Mouse (Mus musculus): ENCODE measurements around the gene Dgcr8. TPM values are rescaled to one million over a fixed set of nuclear protein-coding genes. Genes with fewer than 3 reads are reported as not detected.

The Dgcr8 gene
- polyA plus RNA-seq, 1 experiment from 2014 or later: 40.9 TPM

- Histone ChIP-seq H3K9ac (replicated peaks) (peak within 1 kb of the TSS; percentile 74), H3K4me3 (peak within 1 kb of the TSS; percentile 60), H3K27ac (replicated peaks) (peak within 1 kb of the TSS; percentile 90), H3K4me2 (replicated peaks) (peak within 1 kb of the TSS; percentile 84), H3K27me3 (no peaks in the 10 kb centered on the region), H3K9me3 (no peaks in the 10 kb centered on the region), H3K36me3 (peaks cover 63% of the 10 kb centered on the region), H3K4me1 (peaks cover 36% of the 10 kb centered on the region)
- peak; percentile 96 for ATAC-seq (replicated peaks)
- WGBS: under 1% methylated on average over 102 of the region's 102 CpGs
Observed at GRCm38 (mm10) chr16:18248433-18249363, 40.3 kb downstream of the Dgcr8 start, which contains the start of the genes Trmt2a and Ranbp1. Gene Trmt2a, plus strand, starts transcription at chr16:18248679. Gene Ranbp1, minus strand, starts transcription at chr16:18248732.

- Histone ChIP-seq H3K27ac (replicated peaks) (peak overlapping the region; percentile 90), H3K4me1 (peaks cover 36% of the 10 kb centered on the region), H3K4me2 (replicated peaks) (peak overlapping the region; percentile 84), H3K27me3 (no peaks in the 10 kb centered on the region), H3K9me3 (no peaks in the 10 kb centered on the region), H3K9ac (replicated peaks) (peak overlapping the region; percentile 69), H3K36me3 (peaks cover 63% of the 10 kb centered on the region), H3K4me3 (peak overlapping the region; percentile 60)
- WGBS: under 1% methylated on average over 33 of the region's 33 CpGs
- ATAC-seq (replicated peaks): no peak; the same call in 1 of the 2 replicates
Observed at GRCm38 (mm10) chr16:18247521-18248399, 41.3 kb downstream of the Dgcr8 start.

GRCm38 (mm10) chr16:18241581-18241980 lies 47.5 kb downstream of the Dgcr8 start:
- H3K9ac ChIP-seq (replicated peaks): no peak overlapping the region
- H3K27ac ChIP-seq (replicated peaks): no peak overlapping the region
- H3K4me2 ChIP-seq (replicated peaks): no peak overlapping the region
- H3K27me3 ChIP-seq: no peaks in the 10 kb centered on the region
- 90% methylated on average over 10 of the region's 10 CpGs for WGBS
- peaks cover 3% of the 10 kb centered on the region for H3K4me1 ChIP-seq
- no peaks in the 10 kb centered on the region for H3K9me3 ChIP-seq
- no peak overlapping the region for H3K4me3 ChIP-seq
- peaks cover 88% of the 10 kb centered on the region for H3K36me3 ChIP-seq
- no peak for ATAC-seq (replicated peaks)

GRCm38 (mm10) chr16:18236676-18237501 lies 52.2 kb downstream of the Dgcr8 start:
- Histone ChIP-seq H3K27me3 (no peaks in the 10 kb centered on the region), H3K27ac (replicated peaks) (0 out of 2 replicates have a peak overlapping the region, but pooled peaks have one; percentile 88), H3K36me3 (peaks cover 41% of the 10 kb centered on the region), H3K4me1 (peaks cover 27% of the 10 kb centered on the region), H3K9me3 (no peaks in the 10 kb centered on the region), H3K9ac (replicated peaks) (no peak overlapping the region), H3K4me2 (replicated peaks) (no peak overlapping the region), H3K4me3 (no peak overlapping the region)
- ATAC-seq (replicated peaks): no peak
- WGBS: 79% methylated on average over 7 of the region's 7 CpGs

GRCm38 (mm10) chr16:18235389-18236065 lies 53.5 kb downstream of the Dgcr8 start:
- 5% methylated on average over 19 of the region's 19 CpGs for WGBS
- H3K36me3 ChIP-seq: peaks cover 27% of the 10 kb centered on the region
- no peaks in the 10 kb centered on the region for H3K27me3 ChIP-seq
- peak overlapping the region; percentile 96 for H3K4me3 ChIP-seq
- peak overlapping the region; percentile 74 for H3K4me2 ChIP-seq (replicated peaks)
- H3K4me1 ChIP-seq: peaks cover 37% of the 10 kb centered on the region
- peak overlapping the region; percentile 88 for H3K27ac ChIP-seq (replicated peaks)
- no peaks in the 10 kb centered on the region for H3K9me3 ChIP-seq
- ATAC-seq (replicated peaks): peak; percentile 78
- H3K9ac ChIP-seq (replicated peaks): peak overlapping the region; percentile 90

GRCm38 (mm10) chr16:18234671-18235388 lies 54.2 kb downstream of the Dgcr8 start, which contains the start of gene Zdhhc8:
Gene Zdhhc8, minus strand, starts transcription at chr16:18235136.
- Histone ChIP-seq H3K9me3 (no peaks in the 10 kb centered on the region), H3K4me2 (replicated peaks) (peak within 1 kb of the TSS; percentile 74), H3K36me3 (peaks cover 21% of the 10 kb centered on the region), H3K4me3 (peak within 1 kb of the TSS; percentile 96), H3K27ac (replicated peaks) (peak within 1 kb of the TSS; percentile 88), H3K9ac (replicated peaks) (peak within 1 kb of the TSS; percentile 90), H3K27me3 (no peaks in the 10 kb centered on the region), H3K4me1 (peaks cover 44% of the 10 kb centered on the region)
- WGBS: under 1% methylated on average over 64 of the region's 79 CpGs
- peak; percentile 89 for ATAC-seq (replicated peaks)

- ATAC-seq (replicated peaks): peak; percentile 28
- H3K4me3 ChIP-seq: peak overlapping the region; percentile 96
- peak overlapping the region; percentile 90 for H3K9ac ChIP-seq (replicated peaks)
- H3K9me3 ChIP-seq: no peaks in the 10 kb centered on the region
- H3K4me2 ChIP-seq (replicated peaks): peak overlapping the region; percentile 74
- 19% methylated on average over 13 of the region's 13 CpGs for WGBS
- no peaks in the 10 kb centered on the region for H3K27me3 ChIP-seq
- H3K27ac ChIP-seq (replicated peaks): peak overlapping the region; percentile 88
- H3K4me1 ChIP-seq: peaks cover 48% of the 10 kb centered on the region
- peaks cover 15% of the 10 kb centered on the region for H3K36me3 ChIP-seq
Observed at GRCm38 (mm10) chr16:18233919-18234670, 55.0 kb downstream of the Dgcr8 start.

GRCm38 (mm10) chr16:18233451-18233850 lies 55.6 kb downstream of the Dgcr8 start:
- Histone ChIP-seq H3K27me3 (no peaks in the 10 kb centered on the region), H3K36me3 (peaks cover 10% of the 10 kb centered on the region), H3K27ac (replicated peaks) (no peak overlapping the region), H3K9ac (replicated peaks) (no peak overlapping the region), H3K4me2 (replicated peaks) (peak overlapping the region; percentile 74), H3K9me3 (no peaks in the 10 kb centered on the region), H3K4me1 (peaks cover 48% of the 10 kb centered on the region), H3K4me3 (peak overlapping the region; percentile 96; the same call in 1 of the 2 replicates)
- 59% methylated on average over 1 of the region's 1 CpGs for WGBS
- no peak for ATAC-seq (replicated peaks)

- no peak overlapping the region for H3K4me3 ChIP-seq
- no peak overlapping the region for H3K27ac ChIP-seq (replicated peaks)
- peaks cover 9% of the 10 kb centered on the region for H3K36me3 ChIP-seq
- no peaks in the 10 kb centered on the region for H3K9me3 ChIP-seq
- H3K4me2 ChIP-seq (replicated peaks): no peak overlapping the region
- ATAC-seq (replicated peaks): no peak
- 82% methylated on average over 4 of the region's 4 CpGs for WGBS
- H3K27me3 ChIP-seq: no peaks in the 10 kb centered on the region
- H3K9ac ChIP-seq (replicated peaks): no peak overlapping the region
- H3K4me1 ChIP-seq: peaks cover 46% of the 10 kb centered on the region
Observed at GRCm38 (mm10) chr16:18231451-18231850, 57.6 kb downstream of the Dgcr8 start.

- WGBS: 82% methylated on average over 3 of the region's 3 CpGs
Observed at GRCm38 (mm10) chr16:18231047-18231446, 58.0 kb downstream of the Dgcr8 start.

More at GRCm38 (mm10) chr16:18231047-18231446, 58.0 kb downstream of the Dgcr8 start:
- no peaks in the 10 kb centered on the region for H3K9me3 ChIP-seq
- H3K4me2 ChIP-seq (replicated peaks): no peak overlapping the region
- peaks cover 13% of the 10 kb centered on the region for H3K36me3 ChIP-seq
- ATAC-seq (replicated peaks): no peak
- H3K9ac ChIP-seq (replicated peaks): no peak overlapping the region
- peaks cover 42% of the 10 kb centered on the region for H3K4me1 ChIP-seq
- H3K27ac ChIP-seq (replicated peaks): no peak overlapping the region
- H3K27me3 ChIP-seq: no peaks in the 10 kb centered on the region
- H3K4me3 ChIP-seq: no peak overlapping the region
